Mouse (Mus musculus) limb, embryonic 11.5 days (tissue): ENCODE measurements around the gene Siglec1. TPM values are rescaled to one million over a fixed set of nuclear protein-coding genes. Genes with fewer than 3 reads are reported as not detected.
"Not testable (repeated sequence)": the region's sequence is repeated elsewhere in the genome, so short reads cannot be mapped to it uniquely, and the experiment has no call there.

ENCODE experiments used
- ATAC-seq: fragments of 200-750 bp; cut with Nextera tagmentation; 2 replicates; pipeline ENCODE4 v1.8.0; 2017; ENCODE audit warnings: low read depth; ENCODE audit not compliant: insufficient number of reproducible peaks, low FRiP score, low TSS enrichment
- DNase-seq: peaks from one replicate; pipeline ENCODE4 v3.0.0-alpha.2; 2015; ENCODE audit warnings: low spot score
- H3K27ac ChIP-seq: fragments of 300-500 bp; sonication (generic); replicated peaks from 2 replicates; pipeline ENCODE4 v1.5.1; 2014; ENCODE audit warnings: low read depth, mild to moderate bottlenecking, low read length
- H3K27me3 ChIP-seq: fragments of 300-500 bp; sonication (generic); 2 replicates; pipeline ENCODE4 v1.6.1; 2014; ENCODE audit warnings: mild to moderate bottlenecking, low read length, mixed read lengths; ENCODE audit not compliant: control insufficient read depth, insufficient read depth
- H3K36me3 ChIP-seq: fragments of 300-500 bp; sonication (generic); 2 replicates; pipeline ENCODE4 v1.6.1; 2014; ENCODE audit warnings: mild to moderate bottlenecking, low read length, moderate library complexity, mixed read lengths; ENCODE audit not compliant: control insufficient read depth, insufficient read depth
- H3K4me1 ChIP-seq: fragments of 300-500 bp; sonication (generic); 2 replicates; pipeline ENCODE4 v1.6.1; 2014; ENCODE audit warnings: low read length, mixed read lengths; ENCODE audit not compliant: control insufficient read depth, insufficient read depth
- H3K4me2 ChIP-seq: fragments of 300-500 bp; sonication (generic); 2 replicates; pipeline ENCODE4 v1.6.1; 2014; ENCODE audit warnings: low read depth, mild to moderate bottlenecking, moderate library complexity; ENCODE audit not compliant: severe bottlenecking
- H3K4me3 ChIP-seq: fragments of 300-500 bp; sonication (generic); 2 replicates; pipeline ENCODE4 v1.5.1; 2014; ENCODE audit warnings: low read depth, low read length
- H3K9ac ChIP-seq: fragments of 300-500 bp; sonication (generic); 2 replicates; pipeline ENCODE4 v1.6.1; 2014; ENCODE audit warnings: mild to moderate bottlenecking, low read length
- H3K9me3 ChIP-seq: fragments of 300-500 bp; sonication (generic); 2 replicates; pipeline ENCODE4 v1.6.1; 2016; ENCODE audit warnings: low read length; ENCODE audit not compliant: control insufficient read depth
- WGBS: fragments of 180-500 bp; shearing (Covaris S2); extraction: QIAGEN DNeasy Blood & Tissue Kit; methylation state at CpG from one replicate; pipeline ENCODE4 v1.1.7; 2014; 5-methylcytosine and 5-hydroxymethylcytosine counted together
- polyA plus RNA-seq: library from polyadenylated mRNA; unstranded; fragments of >200 nt; fragmentation: Nextera tagmentation; extraction: Ambion mirVana; gene quantifications from 2 replicates; pipeline ENCODE4 v1.2.1, GENCODE M21; 2014

The Siglec1 gene
- polyA plus RNA-seq, 1 experiment from 2014 or later = 0.07 TPM

DNA sequence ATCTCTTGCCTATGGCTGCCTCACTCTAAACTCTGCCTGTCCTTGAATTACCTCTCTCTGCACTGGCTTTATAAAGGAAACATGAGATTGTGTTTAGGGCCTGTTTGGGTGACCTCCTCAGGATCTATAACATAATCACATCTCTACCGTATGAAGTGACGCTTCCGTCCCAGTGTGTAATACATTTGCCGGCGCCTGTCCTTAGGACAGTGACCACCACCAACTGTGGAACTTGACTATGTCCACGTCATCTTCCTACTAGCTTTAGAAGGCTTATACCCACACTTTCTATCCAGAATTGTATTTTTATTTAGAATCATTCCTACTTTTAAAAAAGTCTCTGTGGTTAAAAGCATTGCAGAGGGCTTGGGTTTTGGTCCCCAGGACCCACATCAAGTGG lies 48.4 kb downstream of the Siglec1 start:
- no peak overlapping the region for H3K4me3 ChIP-seq
- H3K36me3 ChIP-seq = no peaks in the 10 kb centered on the region
- no peak overlapping the region for H3K9ac ChIP-seq
- no peak overlapping the region for H3K4me2 ChIP-seq
- H3K4me1 ChIP-seq = 0 out of 2 replicates have a peak, but pooled peaks cover 8% of the 10 kb centered on the region
- no peak overlapping the region for H3K27ac ChIP-seq
- DNase-seq (no peak), ATAC-seq (no peak)
- peaks cover 31% of the 10 kb centered on the region for H3K27me3 ChIP-seq
- 90% methylated on average over 6 of the region's 6 CpGs for WGBS
- no peaks in the 10 kb centered on the region for H3K9me3 ChIP-seq

GRCm38 (mm10) chr2:131037226-131037990 lies 49.2 kb downstream of the Siglec1 start:
- Histone ChIP-seq H3K36me3 (no peaks in the 10 kb centered on the region), H3K4me3 (no peak overlapping the region), H3K27ac (no peak overlapping the region), H3K4me2 (no peak overlapping the region), H3K27me3 (peaks cover 29% of the 10 kb centered on the region), H3K9ac (no peak overlapping the region), H3K9me3 (no peaks in the 10 kb centered on the region), H3K4me1 (0 out of 2 replicates have a peak, but pooled peaks cover 8% of the 10 kb centered on the region)
- ATAC-seq = no peak
- 61% methylated on average over 17 of the region's 17 CpGs for WGBS
- no peak for DNase-seq

GRCm38 (mm10) chr2:131036757-131037156 lies 49.8 kb downstream of the Siglec1 start:
- H3K4me2 ChIP-seq = no peak overlapping the region
- no peak overlapping the region for H3K27ac ChIP-seq
- 0 out of 2 replicates have a peak, but pooled peaks cover 8% of the 10 kb centered on the region for H3K4me1 ChIP-seq
- no peak overlapping the region for H3K9ac ChIP-seq
- ATAC-seq (no peak), DNase-seq (no peak)
- H3K36me3 ChIP-seq = no peaks in the 10 kb centered on the region
- peaks cover 22% of the 10 kb centered on the region for H3K27me3 ChIP-seq
- H3K4me3 ChIP-seq = no peak overlapping the region
- no peaks in the 10 kb centered on the region for H3K9me3 ChIP-seq

GRCm38 (mm10) chr2:131036343-131036742 lies 50.2 kb downstream of the Siglec1 start:
- ATAC-seq = no peak
- no peak overlapping the region for H3K9ac ChIP-seq
- peaks cover 18% of the 10 kb centered on the region for H3K27me3 ChIP-seq
- H3K27ac ChIP-seq = no peak overlapping the region
- DNase-seq = no peak
- H3K4me3 ChIP-seq = no peak overlapping the region
- H3K36me3 ChIP-seq = no peaks in the 10 kb centered on the region
- no peak overlapping the region for H3K4me2 ChIP-seq
- 0 out of 2 replicates have a peak, but pooled peaks cover 5% of the 10 kb centered on the region for H3K4me1 ChIP-seq
- WGBS = 88% methylated on average over 2 of the region's 2 CpGs
- H3K9me3 ChIP-seq = no peaks in the 10 kb centered on the region

- H3K27ac ChIP-seq, H3K36me3 ChIP-seq, H3K4me3 ChIP-seq, H3K27me3 ChIP-seq, H3K4me1 ChIP-seq, H3K4me2 ChIP-seq, H3K9ac ChIP-seq, ATAC-seq, DNase-seq, H3K9me3 ChIP-seq: not testable (repeated sequence)
- WGBS = 62% methylated on average over 1 of the region's 1 CpGs
Observed at GRCm38 (mm10) chr2:131031406-131031805, 55.2 kb downstream of the Siglec1 start.

GRCm38 (mm10) chr2:131030998-131031397 lies 55.6 kb downstream of the Siglec1 start:
- Histone ChIP-seq H3K4me3 (no peak overlapping the region), H3K36me3 (no peaks in the 10 kb centered on the region), H3K27ac (no peak overlapping the region), H3K9ac (no peak overlapping the region), H3K4me2 (no peak overlapping the region), H3K9me3 (no peaks in the 10 kb centered on the region), H3K4me1 (no peaks in the 10 kb centered on the region), H3K27me3 (no peaks in the 10 kb centered on the region)
- WGBS = 94% methylated on average over 1 of the region's 1 CpGs
- no peak for DNase-seq
- no peak for ATAC-seq

DNA sequence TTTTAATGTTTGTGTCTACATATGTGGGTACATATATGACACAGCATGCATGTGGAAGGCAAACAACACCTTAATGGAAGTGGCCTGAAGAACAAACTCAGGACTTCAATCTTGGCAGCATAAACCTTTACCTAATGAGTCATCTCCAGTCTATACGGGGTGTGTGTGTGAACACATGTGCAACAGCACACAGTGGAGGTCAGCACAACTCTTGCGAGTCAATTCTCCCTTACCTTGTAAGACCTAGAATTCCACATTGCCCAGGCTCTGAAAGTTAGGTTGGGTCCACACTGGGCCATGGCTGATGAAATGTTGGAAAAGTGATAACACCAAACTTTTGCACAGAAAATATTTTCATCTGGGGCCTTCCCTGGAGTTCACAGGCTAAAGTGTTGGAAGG lies 56.0 kb downstream of the Siglec1 start:
- Histone ChIP-seq H3K4me1 (no peaks in the 10 kb centered on the region), H3K27me3 (no peaks in the 10 kb centered on the region), H3K4me2 (no peak overlapping the region), H3K27ac (no peak overlapping the region), H3K4me3 (no peak overlapping the region), H3K9ac (no peak overlapping the region), H3K36me3 (no peaks in the 10 kb centered on the region), H3K9me3 (no peaks in the 10 kb centered on the region)
- ATAC-seq = no peak
- 94% methylated on average over 2 of the region's 2 CpGs for WGBS
- no peak for DNase-seq

GRCm38 (mm10) chr2:131029065-131029935 lies 57.3 kb downstream of the Siglec1 start:
- 75% methylated on average over 9 of the region's 9 CpGs for WGBS
- ATAC-seq (no peak), DNase-seq (no peak)
- no peaks in the 10 kb centered on the region for H3K36me3 ChIP-seq
- H3K27me3 ChIP-seq = no peaks in the 10 kb centered on the region
- no peaks in the 10 kb centered on the region for H3K4me1 ChIP-seq
- no peaks in the 10 kb centered on the region for H3K9me3 ChIP-seq
- no peak overlapping the region for H3K4me2 ChIP-seq
- no peak overlapping the region for H3K9ac ChIP-seq
- no peak overlapping the region for H3K4me3 ChIP-seq
- H3K27ac ChIP-seq = no peak overlapping the region
